Mouse (Mus musculus) cortical plate, adult 2 months (tissue): ENCODE data around the gene Plppr3.

ENCODE experiments used
- CTCF ChIP-seq: fragments of 200-500 bp; IDR thresholded peaks from 2 replicates; pipeline ENCODE4 v1.5.1; 2011; ENCODE audit warnings: mild to moderate bottlenecking, control low read depth, low read length; ENCODE audit not compliant: insufficient read depth; ENCODE audit errors: extremely low read depth
- POLR2A ChIP-seq: fragments of 200-500 bp; IDR thresholded peaks from 2 replicates; pipeline ENCODE4 v1.6.1; 2011; ENCODE audit warnings: mild to moderate bottlenecking, low read length, control low read depth; ENCODE audit not compliant: insufficient read depth; ENCODE audit errors: extremely low read depth

GRCm38 (mm10) chr10:79857452-79857811 lies 17.0 kb downstream of the Plppr3 start:
- TF ChIP-seq CTCF = no peak
- TF ChIP-seq POLR2A = no peak
